Mouse (Mus musculus): ENCODE data around the gene Rpsa. TPM values are rescaled to one million over a fixed set of nuclear protein-coding genes. Genes with fewer than 3 reads are reported as not detected.

The Rpsa gene
- total and polyA plus RNA-seq, 3 experiments = 3,563 to 4,053 (median 3,991) TPM

DNA sequence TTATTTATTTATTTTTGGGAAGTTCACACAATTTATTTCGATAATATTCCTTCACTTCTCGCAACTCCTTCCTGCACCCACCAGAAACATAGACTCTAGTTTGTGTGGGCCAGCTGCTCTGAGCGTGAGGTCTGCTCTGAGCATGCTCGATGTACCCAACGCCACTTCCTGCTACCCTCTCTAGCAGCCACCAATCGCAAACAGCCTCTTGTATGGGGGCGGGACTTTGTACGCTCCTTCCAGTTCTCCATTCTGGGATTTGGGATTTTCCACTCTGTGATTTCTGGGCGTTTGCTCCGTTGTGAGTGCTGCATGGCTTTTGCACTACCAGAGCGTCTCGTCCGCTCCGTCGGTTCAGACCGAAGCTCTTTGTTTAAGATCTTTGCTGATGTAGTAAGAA, 36.4 kb downstream of the Rpsa start:
- TF ChIP-seq RCOR1 (conservative IDR thresholded peaks at IDR 0.05; ENCODE audit: low read depth, low read length) (no peak), NRF1 (IDR thresholded peaks at IDR 0.05; ENCODE audit: low read depth, low read length) (peak; percentile 50)
- Histone ChIP-seq H3K9me3 (replicated peaks; ENCODE audit: low read length) (no peaks in the 10 kb centered on the region), H3K9ac (ENCODE audit: insufficient read depth, low read depth) (no peak overlapping the region), H3K4me1 (ENCODE audit: control insufficient read depth in 1 of 2, insufficient read depth in 2 of 2) (no peaks in the 10 kb centered on the region), H3K36me3 (replicated peaks in 1 of 2; ENCODE audit: control insufficient read depth in 1 of 2, insufficient read depth in 1 of 2, low read length in 1 of 2) (no peaks in the 10 kb centered on the region), H3K4me3 (replicated peaks in 1 of 3; ENCODE audit: low read depth in 2 of 3, low read length in 2 of 3, poor library complexity in 1 of 3) (no peak overlapping the region), H3K79me2 (replicated peaks; ENCODE audit: control insufficient read depth, extremely low read depth, insufficient read depth, poor library complexity, severe bottlenecking) (no peaks in the 10 kb centered on the region), H3K4me2 (ENCODE audit: insufficient read depth, low read depth, poor library complexity, severe bottlenecking) (no peak overlapping the region), H3K27ac (ENCODE audit: insufficient read depth, low read depth) (no peak overlapping the region), H3K27me3 (replicated peaks) (peaks cover 18% of the 10 kb centered on the region)
- dilution Hi-C loops (cut with MboI; ENCODE audit: extremely low pct_ligation_motif_present, extremely low pct_unique_long_range_greater_than_20kb, low sequenced_read_pairs) = no loop called here
- in situ Hi-C loops (cut with MboI; ENCODE audit: low pct_ligation_motif_present, low pct_unique_long_range_greater_than_20kb, low sequenced_read_pairs) = no loop called here
- no peak for DNase-seq (ENCODE audit: extremely low read depth)

DNA sequence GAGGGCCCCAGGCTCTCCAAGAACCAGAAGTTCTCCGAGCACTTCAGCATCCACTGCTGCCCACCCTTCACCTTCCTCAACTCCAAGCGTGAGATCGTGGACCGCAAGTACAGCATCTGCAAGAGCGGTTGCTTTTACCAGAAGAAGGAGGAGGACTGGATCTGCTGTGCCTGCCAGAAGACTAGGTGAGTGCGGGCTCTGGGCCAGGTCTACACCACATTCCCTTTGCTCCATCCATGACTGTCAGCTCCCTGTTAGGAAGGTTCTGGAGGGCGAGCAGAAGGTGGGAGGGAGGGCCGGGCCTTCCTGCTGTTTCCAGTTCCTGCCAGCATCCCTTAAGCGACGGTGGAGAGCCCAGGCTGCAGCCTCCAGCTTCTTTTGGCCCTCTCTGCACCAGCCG, 40.3 kb downstream of the Rpsa start:
- no peak overlapping the region for H3K4me2 ChIP-seq (ENCODE audit: insufficient read depth, low read depth, poor library complexity, severe bottlenecking)
- H3K36me3 ChIP-seq (replicated peaks in 1 of 2; ENCODE audit: control insufficient read depth in 1 of 2, insufficient read depth in 1 of 2, low read length in 1 of 2) = no peaks in the 10 kb centered on the region
- H3K27ac ChIP-seq (ENCODE audit: insufficient read depth, low read depth) = no peak overlapping the region
- in situ Hi-C loops (cut with MboI; ENCODE audit: low pct_ligation_motif_present, low pct_unique_long_range_greater_than_20kb, low sequenced_read_pairs) = no loop called here
- H3K4me1 ChIP-seq (ENCODE audit: control insufficient read depth in 1 of 2, insufficient read depth in 2 of 2) = no peaks in the 10 kb centered on the region
- dilution Hi-C loops (cut with MboI; ENCODE audit: extremely low pct_ligation_motif_present, extremely low pct_unique_long_range_greater_than_20kb, low sequenced_read_pairs) = no loop called here
- H3K9ac ChIP-seq (ENCODE audit: insufficient read depth, low read depth) = no peak overlapping the region
- DNase-seq (ENCODE audit: extremely low read depth) = no peak
- peaks cover 28% of the 10 kb centered on the region for H3K27me3 ChIP-seq (replicated peaks)
- TF ChIP-seq MAX (IDR thresholded peaks at IDR 0.05; ENCODE audit: low read length) (no peak), JUND (conservative IDR thresholded peaks at IDR 0.05; ENCODE audit: low read depth, low read length) (no peak), RAD21 (IDR thresholded peaks at IDR 0.05; ENCODE audit: low read depth, low read length) (no peak), PAX5 (IDR thresholded peaks at IDR 0.05; ENCODE audit: low read length) (no peak), SIN3A (IDR thresholded peaks at IDR 0.05; ENCODE audit: low read length) (no peak), BHLHE40 (IDR thresholded peaks at IDR 0.05; ENCODE audit: low read depth, low read length) (no peak)
- H3K9me3 ChIP-seq (replicated peaks; ENCODE audit: low read length) = peaks cover 6% of the 10 kb centered on the region
- H3K79me2 ChIP-seq (replicated peaks; ENCODE audit: control insufficient read depth, extremely low read depth, insufficient read depth, poor library complexity, severe bottlenecking) = no peaks in the 10 kb centered on the region
- no peak overlapping the region for H3K4me3 ChIP-seq (replicated peaks in 1 of 3; ENCODE audit: low read depth in 2 of 3, low read length in 2 of 3, poor library complexity in 1 of 3)

DNA sequence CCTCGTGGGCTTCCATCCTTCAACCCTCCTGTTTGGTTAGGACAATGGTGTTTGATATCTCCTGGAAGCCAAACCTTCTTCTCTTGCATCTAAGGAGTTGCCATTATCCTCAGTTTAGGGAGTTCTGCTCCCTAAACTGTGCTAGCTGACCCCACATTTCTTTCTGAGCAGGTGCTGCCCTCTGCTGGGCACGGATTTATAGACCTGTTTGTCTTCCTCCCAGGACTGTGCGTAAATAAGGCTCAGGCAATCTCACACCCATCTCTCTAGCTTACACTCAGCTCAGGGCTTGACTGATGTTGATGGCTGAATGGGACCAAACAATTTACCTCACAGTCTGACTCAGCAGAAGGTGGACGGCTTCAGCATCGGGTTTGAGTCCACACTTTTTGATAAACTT, 43.8 kb downstream of the Rpsa start:
- DNase-seq (ENCODE audit: extremely low read depth) = peak; percentile 47

More for the DNA sequence above, 43.8 kb downstream of the Rpsa start:
- H3K79me2 ChIP-seq (replicated peaks; ENCODE audit: control insufficient read depth, extremely low read depth, insufficient read depth, poor library complexity, severe bottlenecking) = no peaks in the 10 kb centered on the region
- no peak overlapping the region for H3K4me2 ChIP-seq (ENCODE audit: insufficient read depth, low read depth, poor library complexity, severe bottlenecking)
- H3K9ac ChIP-seq (ENCODE audit: insufficient read depth, low read depth) = no peak overlapping the region
- H3K27ac ChIP-seq (ENCODE audit: insufficient read depth, low read depth) = no peak overlapping the region
- in situ Hi-C loops (cut with MboI; ENCODE audit: low pct_ligation_motif_present, low pct_unique_long_range_greater_than_20kb, low sequenced_read_pairs) = no loop called here
- peaks cover 10% of the 10 kb centered on the region for H3K9me3 ChIP-seq (replicated peaks; ENCODE audit: low read length)
- TF ChIP-seq CHD1 (IDR thresholded peaks at IDR 0.05; ENCODE audit: low read depth, low read length) = no peak
- TF ChIP-seq RAD21 (IDR thresholded peaks at IDR 0.05; ENCODE audit: low read depth, low read length) = peak; percentile 71
- TF ChIP-seq CTCF (conservative IDR thresholded peaks at IDR 0.05 in 1 of 2, IDR thresholded peaks at IDR 0.05 in 1 of 2; ENCODE audit: low read depth in 2 of 2, low read length in 2 of 2) = peak; percentile 32 to 81; a peak in 3 of 4 replicates
- no peak for TF ChIP-seq SIN3A (IDR thresholded peaks at IDR 0.05; ENCODE audit: low read length)
- TF ChIP-seq MAFK (IDR thresholded peaks at IDR 0.05; ENCODE audit: insufficient replicate concordance, low read length) = no peak
- no peak for TF ChIP-seq GABPA (IDR thresholded peaks at IDR 0.05; ENCODE audit: insufficient replicate concordance, low read depth, low read length)
- TF ChIP-seq UBTF (IDR thresholded peaks at IDR 0.05; ENCODE audit: low read depth, low read length) = no peak
- no peak for TF ChIP-seq TCF12 (IDR thresholded peaks at IDR 0.05; ENCODE audit: low read depth, low read length)
- TF ChIP-seq POLR2AphosphoS2 (IDR thresholded peaks at IDR 0.05; ENCODE audit: low read depth, low read length) = no peak
- TF ChIP-seq E2F4 (IDR thresholded peaks at IDR 0.05; ENCODE audit: insufficient replicate concordance, low read depth, low read length) = no peak
- TF ChIP-seq ZMIZ1 (IDR thresholded peaks at IDR 0.05; ENCODE audit: low read depth, low read length) = no peak
- no peak for TF ChIP-seq USF1 (IDR thresholded peaks at IDR 0.05; ENCODE audit: low read depth, low read length)
- TF ChIP-seq POLR2A (IDR thresholded peaks at IDR 0.05; ENCODE audit: low read depth, low read length) = no peak
- no peak for TF ChIP-seq MAZ (IDR thresholded peaks at IDR 0.05; ENCODE audit: low read depth, low read length)
- no peak for TF ChIP-seq ZNF384 (IDR thresholded peaks at IDR 0.05; ENCODE audit: low read depth, low read length)
- TF ChIP-seq CHD2 (IDR thresholded peaks at IDR 0.05; ENCODE audit: low read length) = no peak
- peak; percentile 82 for TF ChIP-seq SMC3 (IDR thresholded peaks at IDR 0.05; ENCODE audit: low read depth, low read length)
- TF ChIP-seq ELF1 (IDR thresholded peaks at IDR 0.05; ENCODE audit: low read depth, low read length) = no peak
- no peak for TF ChIP-seq MEF2A (IDR thresholded peaks at IDR 0.05; ENCODE audit: borderline replicate concordance, low read depth, low read length)
- TF ChIP-seq NRF1 (IDR thresholded peaks at IDR 0.05; ENCODE audit: low read depth, low read length) = no peak
- no peak for TF ChIP-seq USF2 (conservative IDR thresholded peaks at IDR 0.05; ENCODE audit: low read depth, low read length)
- no peak for TF ChIP-seq MAX (IDR thresholded peaks at IDR 0.05; ENCODE audit: low read length)
- no peak for TF ChIP-seq ETS1 (conservative IDR thresholded peaks at IDR 0.05; ENCODE audit: low read depth, low read length)
- H3K4me3 ChIP-seq (replicated peaks in 1 of 3; ENCODE audit: low read depth in 2 of 3, low read length in 2 of 3, poor library complexity in 1 of 3) = no peak overlapping the region
- H3K27me3 ChIP-seq (replicated peaks) = peaks cover 25% of the 10 kb centered on the region
- dilution Hi-C loops (cut with MboI; ENCODE audit: extremely low pct_ligation_motif_present, extremely low pct_unique_long_range_greater_than_20kb, low sequenced_read_pairs) = no loop called here
- H3K4me1 ChIP-seq (ENCODE audit: control insufficient read depth in 1 of 2, insufficient read depth in 2 of 2) = peaks cover 0 to 2% of the 10 kb centered on the region in 2 experiments; a peak in 2 of 4 replicates
- H3K36me3 ChIP-seq (replicated peaks in 1 of 2; ENCODE audit: control insufficient read depth in 1 of 2, insufficient read depth in 1 of 2, low read length in 1 of 2) = no peaks in the 10 kb centered on the region
